Mouse (Mus musculus) cerebellum, adult 2 months (tissue): ENCODE measurements around the gene Zfp93.

Source experiments
- CTCF ChIP-seq: fragments of 200-500 bp; IDR thresholded peaks from 2 replicates; pipeline ENCODE4 v1.5.1; 2011; ENCODE audit warnings: low read depth, mild to moderate bottlenecking, control low read depth, low read length, moderate library complexity, borderline replicate concordance; ENCODE audit not compliant: insufficient read depth
- POLR2A ChIP-seq: fragments of 200-500 bp; IDR thresholded peaks from 2 replicates; pipeline ENCODE4 v1.6.1; 2011; ENCODE audit warnings: low read length, control low read depth, borderline replicate concordance; ENCODE audit not compliant: insufficient read depth

GRCm38 (mm10) chr7:24269256-24269655, 964 bp upstream of the Zfp93 start:
- TF ChIP-seq CTCF (no peak), POLR2A (no peak)
